Mouse (Mus musculus) ZHBTc4 (cell line): ENCODE measurements around the gene Tshb.

Experiments
- DNase-seq: peaks from one replicate; pipeline ENCODE4 v3.0.0-alpha.2; 2011; ENCODE audit warnings: low read depth, low spot score

The Tshb gene

DNA sequence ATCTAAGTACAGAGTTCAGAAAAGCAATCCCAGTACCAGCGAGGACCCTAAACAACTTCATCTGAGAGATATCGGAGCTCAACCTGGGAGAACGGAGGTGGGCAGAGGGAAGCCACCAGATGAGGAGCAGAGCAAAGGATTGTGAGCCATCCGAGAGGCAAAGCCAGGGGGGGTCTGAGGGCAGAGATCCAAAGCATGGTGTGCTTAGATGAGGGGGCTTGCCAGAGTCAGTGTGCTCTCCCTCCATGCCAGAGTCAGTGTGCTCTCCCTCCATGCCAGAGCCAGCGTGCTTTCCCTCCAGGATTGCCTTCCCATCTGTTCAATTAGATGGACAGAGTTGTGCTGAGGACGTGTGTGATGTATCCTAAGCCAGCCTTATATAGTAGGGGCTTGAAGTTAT lies 45.4 kb downstream of the Tshb start:
- no peak for DNase-seq

DNA sequence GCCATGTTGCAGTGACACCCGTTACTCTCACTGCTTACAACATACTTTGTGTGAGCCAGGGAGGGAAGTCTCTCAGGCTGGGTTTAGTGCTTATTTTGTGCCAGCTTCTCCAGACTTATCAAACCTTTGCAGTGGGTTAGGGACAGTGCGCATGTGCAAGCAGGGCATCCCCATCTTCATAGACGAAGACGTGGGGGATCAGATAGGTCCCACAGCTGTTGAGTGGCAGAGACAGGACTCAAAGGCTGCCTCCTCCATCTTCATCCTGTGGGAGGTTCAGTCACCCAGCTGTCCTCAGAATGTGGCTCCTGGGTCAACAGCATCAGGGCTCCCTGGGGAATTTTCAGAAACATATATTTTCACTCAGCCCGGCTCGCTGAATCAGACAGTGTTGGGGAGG lies 46.1 kb downstream of the Tshb start:
- no peak for DNase-seq

- DNase-seq = no peak
Observed at GRCm38 (mm10) chr3:102735638-102736037, 46.9 kb downstream of the Tshb start.

GRCm38 (mm10) chr3:102735031-102735558 lies 47.4 kb downstream of the Tshb start:
- DNase-seq = peak; percentile 64

DNA sequence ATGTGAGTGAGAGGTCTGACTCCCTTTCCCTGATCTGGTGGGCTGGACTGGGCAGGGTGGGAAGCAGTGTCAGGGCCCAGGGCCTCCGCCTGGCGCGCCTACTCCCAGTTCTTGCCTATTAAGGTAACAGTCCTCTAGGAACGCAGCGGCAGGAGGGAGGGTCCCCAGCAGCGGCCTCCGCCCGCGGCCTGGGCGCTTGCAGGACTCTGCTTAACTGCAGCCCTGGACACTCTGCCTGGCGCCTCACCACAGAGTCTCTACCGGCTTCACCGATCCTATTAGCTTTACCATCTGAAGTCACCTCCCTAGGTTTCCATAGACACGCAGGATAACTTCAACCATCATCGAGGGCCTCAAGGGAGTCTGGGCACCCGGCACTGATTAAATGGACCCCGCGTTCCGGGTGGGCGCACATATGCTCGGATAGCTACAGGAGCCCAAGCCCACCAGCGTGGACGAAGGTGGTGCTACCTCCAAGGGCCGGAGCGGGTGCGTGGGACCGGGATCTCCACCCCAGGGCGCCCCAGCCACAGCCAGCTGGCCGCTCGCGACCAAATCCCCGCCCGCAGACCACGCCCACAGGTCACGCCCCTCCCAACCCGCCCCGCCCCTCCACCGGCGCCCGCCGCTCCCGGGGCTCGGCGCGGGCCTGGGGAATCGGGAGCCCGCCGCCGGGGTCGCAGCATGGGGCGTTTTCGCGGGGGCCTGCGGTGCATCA lies 48.0 kb downstream of the Tshb start, which contains the start of gene Tspan2:
TSS of gene Tspan2 (plus strand) at position 217 of the 718 bp plus-strand sequence.
- DNase-seq = peak; percentile 47

DNA sequence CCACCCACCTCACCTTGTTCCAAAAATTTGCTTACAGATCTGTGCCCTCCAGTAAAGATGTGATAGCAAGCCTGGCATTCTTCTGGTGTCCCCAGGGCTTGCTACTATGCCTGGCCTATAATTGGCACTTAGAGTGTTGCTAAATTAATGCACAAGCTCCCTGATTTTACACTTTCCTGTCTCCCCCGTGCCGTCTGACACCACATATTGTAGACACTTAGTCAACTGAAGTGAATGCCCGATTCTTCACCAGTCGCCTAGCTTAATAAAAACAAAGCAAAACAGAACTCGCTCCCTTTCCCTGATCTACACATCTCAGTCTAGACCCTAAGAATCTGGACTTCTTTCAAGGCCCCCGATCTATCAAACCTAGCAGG lies 48.6 kb downstream of the Tshb start:
- no peak for DNase-seq

GRCm38 (mm10) chr3:102733050-102733449 lies 49.5 kb downstream of the Tshb start:
- DNase-seq = no peak

DNA sequence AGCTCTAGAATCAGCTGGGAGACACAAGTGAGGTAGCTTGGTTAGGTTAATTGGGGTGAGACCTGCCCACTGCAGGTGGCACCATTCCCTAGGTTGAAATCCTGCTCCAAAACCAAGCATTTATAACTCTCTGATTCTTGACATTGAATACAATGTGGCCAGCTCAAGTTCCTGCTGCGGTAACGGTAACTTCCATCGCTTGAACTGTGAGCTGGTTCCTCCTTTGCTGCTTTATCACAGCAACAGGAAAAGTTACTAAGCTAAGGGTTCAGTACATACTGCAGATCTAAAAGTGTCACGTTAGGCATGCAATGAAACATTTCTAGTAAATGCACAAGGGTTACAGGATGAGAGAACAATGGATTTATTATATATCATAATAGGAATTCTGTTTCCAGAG lies 49.9 kb downstream of the Tshb start:
- DNase-seq = no peak

- no peak for DNase-seq
Observed at GRCm38 (mm10) chr3:102731112-102731511, 51.4 kb downstream of the Tshb start.

DNA sequence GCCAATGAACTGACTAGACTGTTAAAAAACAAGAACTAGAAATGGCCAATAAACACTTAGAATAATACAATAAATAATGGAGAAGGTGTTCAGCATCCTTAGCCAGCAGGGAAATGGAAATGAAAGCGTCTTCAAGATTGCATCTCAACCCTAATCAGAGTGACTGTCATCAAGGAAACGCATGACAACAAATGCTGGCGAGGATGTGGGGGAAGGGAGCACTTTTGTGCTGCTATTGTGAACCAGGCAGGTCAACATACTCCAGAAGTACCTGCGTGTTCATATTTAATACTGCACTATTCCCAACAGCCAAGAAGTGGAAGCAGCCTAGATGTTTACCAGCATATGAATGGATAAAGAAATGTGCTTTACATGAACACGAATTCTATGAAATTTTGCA lies 53.1 kb downstream of the Tshb start:
- DNase-seq = no peak
